Mouse (Mus musculus): ENCODE measurements around the gene Add2.

DNA sequence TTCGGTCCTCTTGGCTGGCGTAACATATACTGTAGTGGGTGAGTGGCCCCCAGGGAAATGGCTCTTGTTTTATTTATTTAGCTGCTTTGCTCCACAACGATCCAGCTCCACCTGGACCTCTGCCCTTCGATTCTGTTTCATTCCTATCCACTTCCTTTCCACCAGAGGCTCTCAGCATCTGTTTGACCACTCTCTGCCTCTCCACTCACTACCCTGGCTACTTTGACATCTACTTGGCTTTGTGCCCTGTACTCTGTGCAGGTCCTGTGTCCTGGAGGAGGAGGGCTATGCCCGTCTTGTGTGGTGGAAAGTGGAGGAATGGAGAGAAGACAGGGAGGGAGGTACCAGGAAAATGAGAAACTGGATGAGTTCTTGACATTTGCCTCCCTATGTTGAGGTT, 33.7 kb downstream of the Add2 start:
- TF ChIP-seq POLR2A (IDR thresholded peaks at IDR 0.05; ENCODE audit: borderline replicate concordance, control insufficient read depth, low read depth, low read length) (no peak), CTCF (IDR thresholded peaks at IDR 0.05; ENCODE audit: control insufficient read depth, insufficient read depth, low read length) (no peak)
